Mouse (Mus musculus): Measurements from ENCODE around the gene Mark1.
A peak's percentile ranks its signal among the peaks of the same experiment; 100 is the strongest.

The Mark1 gene

GRCm38 (mm10) chr1:184853339-184853738, 146.0 kb downstream of the Mark1 start:
- DNase-seq (ENCODE audit: low read depth, low spot score), result no peak

- DNase-seq (ENCODE audit: low read depth, low spot score), result peak; percentile 62
These were observed 147.4 kb downstream of the Mark1 start for GRCm38 (mm10) chr1:184851741-184852618.

DNA sequence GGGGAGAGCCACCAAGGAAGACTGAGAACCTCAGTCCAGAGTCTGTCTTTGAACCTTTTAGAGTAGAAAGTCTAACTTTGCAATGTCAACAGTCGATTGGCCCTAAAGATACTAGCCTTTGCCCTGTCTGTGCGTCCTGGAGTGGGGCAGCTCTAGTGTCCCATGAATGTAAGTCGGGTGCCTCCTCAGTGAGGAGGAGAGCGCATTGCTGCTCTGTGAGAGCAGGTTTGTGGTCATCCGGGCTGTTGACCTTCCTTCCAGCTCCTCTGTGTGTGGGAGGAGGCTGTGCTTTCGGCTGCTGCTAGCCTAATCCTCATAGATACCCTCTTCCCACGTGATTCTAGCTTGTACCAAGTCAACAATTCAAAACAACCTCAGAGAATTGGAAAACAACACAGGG, 148.2 kb downstream of the Mark1 start:
- DNase-seq (ENCODE audit: low read depth, low spot score), result no peak

DNA sequence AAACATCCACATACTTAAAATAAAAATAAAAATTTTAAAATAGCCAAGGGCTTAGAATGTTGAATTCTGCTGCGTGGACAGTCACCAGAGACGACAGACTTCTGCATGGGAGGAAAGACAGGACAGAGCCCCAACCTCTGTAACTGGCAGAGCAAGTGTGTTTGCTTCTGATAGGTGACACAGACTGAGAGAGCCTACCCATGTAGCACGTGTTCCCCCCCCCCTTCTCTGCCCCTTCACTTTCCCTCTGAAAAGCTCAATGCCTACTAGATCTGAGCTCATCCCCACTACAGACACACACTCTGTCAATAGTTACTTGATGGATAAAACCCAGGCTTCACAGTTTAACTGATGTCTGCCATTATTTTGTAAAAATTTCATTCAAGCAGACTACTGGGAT, 152.4 kb downstream of the Mark1 start:
- no peak for DNase-seq (ENCODE audit: low read depth, low spot score)
